Mouse (Mus musculus) gastrocnemius, postnatal 10 days (tissue): ENCODE measurements around the gene C1galt1c1. TPM values are rescaled to one million over a fixed set of nuclear protein-coding genes. Genes with fewer than 3 reads are reported as not detected.

Experiments used
- total RNA-seq, 2 experiments: library from RNA; stranded (reverse); gene quantifications; 2 replicates each; pipeline ENCODE4 v1.2.3; 2021

The C1galt1c1 gene
- total RNA-seq, 2 experiments from 2014 or later = 10.7 to 12.1 TPM

Other genes with a start within 250 kb of the C1galt1c1 start
- gene Lamp2, start 178.6 kb downstream of the C1galt1c1 start, total RNA-seq = 10 to 100 TPM; 92.1 to 97.4 TPM
- gene Cul4b, start 58.9 kb downstream of the C1galt1c1 start, total RNA-seq = 10 to 100 TPM; 12.8 to 16.3 TPM
- 10 to 100 TPM; 42.7 to 52.7 TPM for gene Mcts1, start 34.5 kb downstream of the C1galt1c1 start, total RNA-seq
- not detected for gene 6030498E09Rik, start 137.6 kb upstream of the C1galt1c1 start, total RNA-seq